Mouse (Mus musculus) midbrain, postnatal 0 days (tissue): ENCODE results near the gene Cdh16. TPM values are rescaled to one million over a fixed set of nuclear protein-coding genes. Genes with fewer than 3 reads are reported as not detected.

ENCODE experiments used
- ATAC-seq: fragments of 200-750 bp; cut with Nextera tagmentation; 2 replicates; pipeline ENCODE4 v1.8.0; 2017; ENCODE audit warnings: moderate number of reproducible peaks, mild to moderate bottlenecking, moderate TSS enrichment, moderate library complexity; ENCODE audit not compliant: low FRiP score
- DNase-seq: peaks from one replicate; pipeline ENCODE4 v3.0.0-alpha.2; 2015; ENCODE audit warnings: low spot score
- H3K27ac ChIP-seq: fragments of 300-500 bp; sonication (generic); 2 replicates; pipeline ENCODE4 v1.5.1; 2014; ENCODE audit warnings: low read depth, mild to moderate bottlenecking, low read length, mixed read lengths
- H3K27me3 ChIP-seq: fragments of 300-500 bp; sonication (generic); 2 replicates; pipeline ENCODE4 v1.6.1; 2014; ENCODE audit warnings: low read length, control low read depth, mixed read lengths; ENCODE audit not compliant: insufficient read depth
- H3K36me3 ChIP-seq: fragments of 300-500 bp; sonication (generic); 2 replicates; pipeline ENCODE4 v1.6.1; 2014; ENCODE audit warnings: low read length, control low read depth, mixed read lengths; ENCODE audit not compliant: insufficient read depth
- H3K4me1 ChIP-seq: fragments of 300-500 bp; sonication (generic); 2 replicates; pipeline ENCODE4 v1.6.1; 2014; ENCODE audit warnings: mild to moderate bottlenecking, control low read depth, antibody characterized with exemption, low read length, mixed read lengths; ENCODE audit not compliant: insufficient read depth
- H3K4me2 ChIP-seq: fragments of 300-500 bp; sonication (generic); 2 replicates; pipeline ENCODE4 v1.6.1; 2014; ENCODE audit warnings: low read depth, mild to moderate bottlenecking, low read length, mixed read lengths; ENCODE audit not compliant: poor library complexity, severe bottlenecking
- H3K4me3 ChIP-seq: fragments of 300-500 bp; sonication (generic); 2 replicates; pipeline ENCODE4 v1.5.1; 2014; ENCODE audit warnings: low read depth, mild to moderate bottlenecking, low read length, moderate library complexity
- H3K9ac ChIP-seq: fragments of 300-500 bp; sonication (generic); replicated peaks from 2 replicates; pipeline ENCODE4 v1.6.1; 2014; ENCODE audit warnings: mild to moderate bottlenecking, low read length, moderate library complexity, mixed read lengths; ENCODE audit not compliant: poor library complexity, severe bottlenecking
- H3K9me3 ChIP-seq: fragments of 300-500 bp; sonication (generic); 2 replicates; pipeline ENCODE4 v1.6.1; 2016; ENCODE audit warnings: low read length, control low read depth
- CTCF ChIP-seq: IDR thresholded peaks from 2 replicates; pipeline ENCODE4 v1.5.1; 2016; ENCODE audit warnings: antibody characterized with exemption, mild to moderate bottlenecking
- WGBS: fragments of 180-500 bp; shearing (Covaris S2); extraction: QIAGEN DNeasy Blood & Tissue Kit; methylation state at CpG from one replicate; pipeline ENCODE4 v1.1.7; 2014; 5-methylcytosine and 5-hydroxymethylcytosine counted together
- polyA plus RNA-seq: library from polyadenylated mRNA; unstranded; fragments of >200 nt; fragmentation: Nextera tagmentation; extraction: Ambion mirVana; gene quantifications from 2 replicates; pipeline ENCODE4 v1.2.1, GENCODE M21; 2015
- total RNA-seq: library from RNA; depleted of rRNA; stranded (reverse); fragments of >200 nt; gene quantifications from 2 replicates; pipeline ENCODE4 v1.2.3, GENCODE M21; 2014

The Cdh16 gene
- total and polyA plus RNA-seq, 2 experiments from 2014 or later, result not detected

GRCm38 (mm10) chr8:104640831-104641370 is 16.7 kb upstream of the Cdh16 start:
- no peak; the same call in 1 of the 2 replicates for ATAC-seq

GRCm38 (mm10) chr8:104640241-104640640 is 16.0 kb upstream of the Cdh16 start:
- H3K4me1 ChIP-seq, result peaks cover 10% of the 10 kb centered on the region; the same call in 1 of the 2 replicates
- no peaks in the 10 kb centered on the region for H3K27me3 ChIP-seq
- H3K9ac ChIP-seq, result peak overlapping the region; percentile 71; the same call in 1 of the 2 replicates
- peaks cover under 1% of the 10 kb centered on the region; the same call in 1 of the 2 replicates for H3K36me3 ChIP-seq
- no peaks in the 10 kb centered on the region for H3K9me3 ChIP-seq
- no peak for TF ChIP-seq CTCF
- no peak for DNase-seq
- peak overlapping the region; percentile 67; the same call in 1 of the 2 replicates for H3K4me3 ChIP-seq
- 88% methylated on average over 7 of the region's 7 CpGs for WGBS
- no peak overlapping the region for H3K27ac ChIP-seq
- peak overlapping the region; percentile 63 for H3K4me2 ChIP-seq
- no peak for ATAC-seq

More at GRCm38 (mm10) chr8:104640831-104641370, 16.7 kb upstream of the Cdh16 start:
- H3K4me1 ChIP-seq, result peaks cover 10% of the 10 kb centered on the region; the same call in 1 of the 2 replicates
- no peaks in the 10 kb centered on the region for H3K27me3 ChIP-seq
- peak overlapping the region; percentile 63 for H3K4me2 ChIP-seq
- no peaks in the 10 kb centered on the region for H3K36me3 ChIP-seq
- no peak for TF ChIP-seq CTCF
- peak overlapping the region; percentile 71 for H3K9ac ChIP-seq
- WGBS, result 12% methylated on average over 25 of the region's 25 CpGs
- no peak overlapping the region for H3K27ac ChIP-seq
- H3K9me3 ChIP-seq, result no peaks in the 10 kb centered on the region
- peak overlapping the region; percentile 67 for H3K4me3 ChIP-seq
- DNase-seq, result no peak

GRCm38 (mm10) chr8:104638010-104638409 is 13.8 kb upstream of the Cdh16 start:
- no peak overlapping the region for H3K4me3 ChIP-seq
- no peak for TF ChIP-seq CTCF

GRCm38 (mm10) chr8:104635004-104635710 is 11.0 kb upstream of the Cdh16 start:
- Histone ChIP-seq H3K27ac (no peak overlapping the region), H3K4me1 (peaks cover 11% of the 10 kb centered on the region), H3K9me3 (no peaks in the 10 kb centered on the region), H3K36me3 (peaks cover 3% of the 10 kb centered on the region; the same call in 1 of the 2 replicates), H3K9ac (no peak overlapping the region), H3K4me2 (no peak overlapping the region), H3K27me3 (no peaks in the 10 kb centered on the region; the same call in 1 of the 2 replicates), H3K4me3 (no peak overlapping the region)
- WGBS, result 93% methylated on average over 3 of the region's 3 CpGs
- TF ChIP-seq CTCF, result no peak
- ATAC-seq, result no peak
- no peak for DNase-seq

More at GRCm38 (mm10) chr8:104638010-104638409, 13.8 kb upstream of the Cdh16 start:
- no peak for ATAC-seq
- Histone ChIP-seq H3K36me3 (peaks cover 3% of the 10 kb centered on the region; the same call in 1 of the 2 replicates), H3K9me3 (no peaks in the 10 kb centered on the region), H3K9ac (no peak overlapping the region), H3K4me1 (peaks cover 10% of the 10 kb centered on the region; the same call in 1 of the 2 replicates), H3K27ac (no peak overlapping the region), H3K27me3 (no peaks in the 10 kb centered on the region), H3K4me2 (no peak overlapping the region)
- WGBS, result 93% methylated on average over 6 of the region's 6 CpGs
- no peak for DNase-seq

GRCm38 (mm10) chr8:104633156-104633744 is 9.1 kb upstream of the Cdh16 start:
- no peak overlapping the region for H3K4me2 ChIP-seq
- no peak overlapping the region for H3K9ac ChIP-seq
- DNase-seq (no peak), ATAC-seq (no peak)
- H3K27ac ChIP-seq, result peak overlapping the region; percentile 32
- no peak for TF ChIP-seq CTCF
- H3K4me1 ChIP-seq, result peaks cover 11% of the 10 kb centered on the region
- H3K4me3 ChIP-seq, result no peak overlapping the region
- H3K9me3 ChIP-seq, result no peaks in the 10 kb centered on the region
- peaks cover 4% of the 10 kb centered on the region; the same call in 1 of the 2 replicates for H3K27me3 ChIP-seq
- H3K36me3 ChIP-seq, result peaks cover 3% of the 10 kb centered on the region; the same call in 1 of the 2 replicates
- 69% methylated on average over 9 of the region's 9 CpGs for WGBS
